8 mouse cellular contexts compared by ENCODE assay signal in the genomic region with DNA sequence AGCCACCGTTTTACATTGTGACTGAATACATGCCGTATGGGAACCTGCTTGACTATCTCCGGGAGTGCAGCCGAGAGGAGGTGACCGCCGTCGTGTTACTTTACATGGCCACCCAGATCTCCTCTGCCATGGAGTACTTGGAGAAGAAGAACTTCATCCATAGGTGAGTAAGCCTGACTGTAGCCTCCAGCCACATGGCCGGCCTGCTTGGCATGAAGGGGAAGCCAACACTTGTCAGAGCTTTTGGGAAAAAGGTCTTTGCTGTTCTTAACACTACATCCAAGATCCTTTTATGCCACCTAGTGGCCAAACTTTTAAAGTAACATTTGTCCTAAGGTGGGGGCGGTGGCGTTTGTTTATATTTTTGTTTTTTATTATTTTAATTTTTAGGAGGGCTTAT. TPM values are rescaled to one million over a fixed set of nuclear protein-coding genes. Genes with fewer than 3 reads are reported as not detected.
A peak's percentile ranks its signal among the peaks of the same experiment; 100 is the strongest.
DNase-seq lines count a peak whose midpoint lies in the region; ATAC-seq and TF ChIP-seq lines count a peak whose summit lies in the region.

No protein-coding gene starts in this region.

- no peaks in the 10 kb centered on the region for H3K4me1 ChIP-seq in neural tube, embryonic 12.5 days
- no peaks in the 10 kb centered on the region for H3K4me1 ChIP-seq in forebrain, postnatal 0 days (ENCODE audit: insufficient read depth)

- peak; percentile 63 for TF ChIP-seq CTCF in forebrain, postnatal 0 days (IDR thresholded peaks at IDR 0.05; ENCODE audit: low read depth)

- 81% methylated on average over 10 of the region's 10 CpGs for WGBS in neural tube, embryonic 12.5 days
- WGBS in forebrain, postnatal 0 days: 76% methylated on average over 10 of the region's 10 CpGs

- H3K4me3 ChIP-seq in neural tube, embryonic 12.5 days: no peak overlapping the region
- no peak overlapping the region for H3K4me3 ChIP-seq in forebrain, postnatal 0 days (ENCODE audit: low read depth, low read length)

- H3K4me2 ChIP-seq in neural tube, embryonic 12.5 days (replicated peaks): no peak overlapping the region
- no peak overlapping the region for H3K4me2 ChIP-seq in forebrain, postnatal 0 days (ENCODE audit: low read depth)

- H3K36me3 ChIP-seq in neural tube, embryonic 12.5 days: peaks cover 67% of the 10 kb centered on the region
- H3K36me3 ChIP-seq in forebrain, postnatal 0 days (ENCODE audit: insufficient read depth): peaks cover 57% of the 10 kb centered on the region

- no peaks in the 10 kb centered on the region for H3K27me3 ChIP-seq in neural tube, embryonic 12.5 days (replicated peaks)
- H3K27me3 ChIP-seq in forebrain, postnatal 0 days (ENCODE audit: insufficient read depth, low read length): no peaks in the 10 kb centered on the region

- no peaks in the 10 kb centered on the region for H3K9me3 ChIP-seq in neural tube, embryonic 12.5 days
- H3K9me3 ChIP-seq in forebrain, postnatal 0 days (ENCODE audit: low read length): no peaks in the 10 kb centered on the region

- H3K9ac ChIP-seq in neural tube, embryonic 12.5 days: no peak overlapping the region
- no peak overlapping the region for H3K9ac ChIP-seq in forebrain, postnatal 0 days

- peak; percentile 50 to 54 for DNase-seq in cerebellum, adult 18-20 months
- DNase-seq in cerebellum, adult 11-12 months: no peak
- no peak for DNase-seq in neural tube, embryonic 10.5 days (ENCODE audit: extremely low spot score, low spot score)
- peak; percentile 58 for DNase-seq in forebrain, postnatal 0 days
- peak; percentile 27 to 58 for DNase-seq in kidney, postnatal 36 days
- peak; percentile 35 for DNase-seq in retina, postnatal 7 days (ENCODE audit: low read depth, low spot score)
- no peak for DNase-seq in right cerebral cortex, adult 2 months (ENCODE audit: low spot score in 2 of 2)

- no peak overlapping the region for H3K27ac ChIP-seq in neural tube, embryonic 12.5 days
- H3K27ac ChIP-seq in forebrain, postnatal 0 days (ENCODE audit: low read depth, low read length): no peak overlapping the region

- ATAC-seq in neural tube, embryonic 12.5 days (ENCODE audit: low FRiP score, low read depth): 0 out of 2 replicates have a peak, but pooled peaks have one; percentile 4
- ATAC-seq in forebrain, postnatal 0 days: peak; percentile 61

RNA-seq across cellular contexts. Expression of gene Tor3a, which starts 41.1 kb away (rescaled TPM):
- 3.3 TPM in 2 replicates for polyA plus RNA-seq in neural tube, embryonic 12.5 days (2016; fragmentation: Nextera tagmentation; extraction: Ambion mirVana)
- total RNA-seq in forebrain, postnatal 0 days (2014; rRNA removed): 1.5 and 4.5 TPM in 2 replicates
- 4.0 and 4.4 TPM in 2 replicates for polyA plus RNA-seq in forebrain, postnatal 0 days (2015; fragmentation: Nextera tagmentation; extraction: Ambion mirVana)

Comparison
In these comparisons a context has a peak if more than half of its experiments do, and no peak if none do; other contexts are left out.
1. DNase-seq: peak in cerebellum, adult 18-20 months (2 of 2), forebrain, postnatal 0 days (single experiment), kidney, postnatal 36 days (2 of 2) and retina, postnatal 7 days (single experiment); none in cerebellum, adult 11-12 months (single experiment), neural tube, embryonic 10.5 days (single experiment) and right cerebral cortex, adult 2 months (0 of 2).